Mouse (Mus musculus) heart, embryonic 10.5 days (tissue): Measurements from ENCODE around the gene Tbrg1. TPM values are rescaled to one million over a fixed set of nuclear protein-coding genes. Genes with fewer than 3 reads are reported as not detected.

Experiments
- DNase-seq: peaks from one replicate; pipeline ENCODE4 v3.0.0-alpha.2; 2017; ENCODE audit warnings: low spot score
- H3K27ac ChIP-seq: fragments of 300-500 bp; sonication (generic); 2 replicates; pipeline ENCODE4 v1.5.1; 2016; ENCODE audit warnings: mild to moderate bottlenecking
- H3K27me3 ChIP-seq: fragments of 300-500 bp; sonication (generic); 2 replicates; pipeline ENCODE4 v1.6.1; 2016; ENCODE audit warnings: mild to moderate bottlenecking; ENCODE audit not compliant: poor library complexity, insufficient read depth, severe bottlenecking
- H3K36me3 ChIP-seq: fragments of 300-500 bp; sonication (generic); 2 replicates; pipeline ENCODE4 v1.6.1; 2016; ENCODE audit warnings: mild to moderate bottlenecking, moderate library complexity
- H3K4me1 ChIP-seq: fragments of 300-500 bp; sonication (generic); 2 replicates; pipeline ENCODE4 v1.6.1; 2016; ENCODE audit warnings: mild to moderate bottlenecking
- H3K4me3 ChIP-seq: fragments of 300-500 bp; sonication (generic); 2 replicates; pipeline ENCODE4 v1.5.1; 2016; ENCODE audit warnings: mild to moderate bottlenecking, moderate library complexity
- H3K9me3 ChIP-seq: fragments of 300-500 bp; sonication (generic); 2 replicates; pipeline ENCODE4 v1.6.1; 2016; ENCODE audit warnings: mild to moderate bottlenecking, moderate library complexity
- WGBS: fragments of 180-500 bp; shearing (Covaris S2); methylation state at CpG from one replicate; pipeline ENCODE4 v1.1.7; 2016; 5-methylcytosine and 5-hydroxymethylcytosine counted together
- polyA plus RNA-seq: library from polyadenylated mRNA; unstranded; fragments of >200 nt; fragmentation: Nextera tagmentation; extraction: Ambion mirVana; gene quantifications from 2 replicates; pipeline ENCODE4 v1.2.1, GENCODE M21; 2016

Tbrg1 gene
- polyA plus RNA-seq = 200 and 203 TPM in 2 replicates

GRCm38 (mm10) chr9:37656931-37657481 is at the start of gene Tbrg1:
Gene Tbrg1, minus strand, starts transcription at chr9:37657312.
- WGBS = under 1% methylated on average over 36 of the region's 36 CpGs
- peak; percentile 95 for DNase-seq

GRCm38 (mm10) chr9:37689970-37690686 is 33.0 kb upstream of the Tbrg1 start:
- Histone ChIP-seq H3K27me3 (no peaks in the 10 kb centered on the region), H3K9me3 (no peaks in the 10 kb centered on the region), H3K27ac (no peak overlapping the region), H3K4me1 (no peaks in the 10 kb centered on the region), H3K36me3 (no peaks in the 10 kb centered on the region), H3K4me3 (no peak overlapping the region)
- WGBS = 53% methylated on average over 5 of the region's 5 CpGs
- DNase-seq = no peak

More at GRCm38 (mm10) chr9:37656931-37657481, at the start of gene Tbrg1:
- peaks cover 19% of the 10 kb centered on the region for H3K4me1 ChIP-seq
- H3K4me3 ChIP-seq = peak within 1 kb of the TSS; percentile 77
- H3K36me3 ChIP-seq = peaks cover 26% of the 10 kb centered on the region
- peak within 1 kb of the TSS; percentile 94 for H3K27ac ChIP-seq
- no peaks in the 10 kb centered on the region for H3K9me3 ChIP-seq
- H3K27me3 ChIP-seq = no peaks in the 10 kb centered on the region

GRCm38 (mm10) chr9:37687941-37688303 is 30.8 kb upstream of the Tbrg1 start:
- Histone ChIP-seq H3K27me3 (no peaks in the 10 kb centered on the region), H3K27ac (no peak overlapping the region), H3K36me3 (no peaks in the 10 kb centered on the region), H3K9me3 (no peaks in the 10 kb centered on the region), H3K4me1 (no peaks in the 10 kb centered on the region), H3K4me3 (no peak overlapping the region)
- no peak for DNase-seq
- WGBS = 44% methylated on average over 3 of the region's 3 CpGs

- WGBS = 73% methylated on average over 3 of the region's 3 CpGs
- H3K9me3 ChIP-seq = no peaks in the 10 kb centered on the region
- H3K36me3 ChIP-seq = no peaks in the 10 kb centered on the region
- no peaks in the 10 kb centered on the region for H3K4me1 ChIP-seq
- no peak for DNase-seq
- no peak overlapping the region for H3K27ac ChIP-seq
- H3K27me3 ChIP-seq = no peaks in the 10 kb centered on the region
- no peak overlapping the region for H3K4me3 ChIP-seq
Measured at GRCm38 (mm10) chr9:37687288-37687940, 30.3 kb upstream of the Tbrg1 start.

- DNase-seq = no peak
- Histone ChIP-seq H3K27ac (no peak overlapping the region), H3K4me3 (no peak overlapping the region), H3K27me3 (no peaks in the 10 kb centered on the region), H3K36me3 (no peaks in the 10 kb centered on the region), H3K4me1 (no peaks in the 10 kb centered on the region), H3K9me3 (no peaks in the 10 kb centered on the region)
- WGBS = 82% methylated on average over 1 of the region's 1 CpGs
Measured at GRCm38 (mm10) chr9:37681123-37681522, 24.0 kb upstream of the Tbrg1 start.

- Histone ChIP-seq H3K9me3 (no peaks in the 10 kb centered on the region), H3K27ac (no peak overlapping the region), H3K36me3 (no peaks in the 10 kb centered on the region), H3K4me1 (no peaks in the 10 kb centered on the region), H3K27me3 (no peaks in the 10 kb centered on the region), H3K4me3 (no peak overlapping the region)
- DNase-seq = no peak
- WGBS = 91% methylated on average over 4 of the region's 4 CpGs
Measured at GRCm38 (mm10) chr9:37675287-37675686, 18.2 kb upstream of the Tbrg1 start.

GRCm38 (mm10) chr9:37670261-37670660 is 13.1 kb upstream of the Tbrg1 start:
- WGBS = 87% methylated on average over 3 of the region's 3 CpGs
- Histone ChIP-seq H3K27ac (no peak overlapping the region), H3K4me3 (no peak overlapping the region), H3K9me3 (no peaks in the 10 kb centered on the region), H3K36me3 (no peaks in the 10 kb centered on the region), H3K27me3 (no peaks in the 10 kb centered on the region), H3K4me1 (0 out of 2 replicates have a peak, but pooled peaks cover 10% of the 10 kb centered on the region)
- DNase-seq = no peak

GRCm38 (mm10) chr9:37669678-37670077 is 12.6 kb upstream of the Tbrg1 start:
- DNase-seq = no peak
- H3K9me3 ChIP-seq = no peaks in the 10 kb centered on the region
- whole genome bisulfite sequencing = 70% methylated on average over 4 of the region's 4 CpGs
- H3K4me3 ChIP-seq = no peak overlapping the region
- peaks cover 15% of the 10 kb centered on the region; the same call in 1 of the 2 replicates for H3K4me1 ChIP-seq
- no peak overlapping the region for H3K27ac ChIP-seq
- H3K27me3 ChIP-seq = no peaks in the 10 kb centered on the region
- H3K36me3 ChIP-seq = no peaks in the 10 kb centered on the region

- no peak for DNase-seq
- peaks cover 20% of the 10 kb centered on the region for H3K4me1 ChIP-seq
- H3K9me3 ChIP-seq = no peaks in the 10 kb centered on the region
- H3K27ac ChIP-seq = no peak within 1 kb of the TSS
- H3K36me3 ChIP-seq = no peaks in the 10 kb centered on the region
- WGBS = 63% methylated on average over 6 of the region's 6 CpGs
- H3K27me3 ChIP-seq = no peaks in the 10 kb centered on the region
- no peak within 1 kb of the TSS for H3K4me3 ChIP-seq
Measured at GRCm38 (mm10) chr9:37669115-37669514, 12.0 kb upstream of the Tbrg1 start, which contains the start of gene Panx3. Gene Panx3, minus strand, starts transcription at chr9:37669235.

- Histone ChIP-seq H3K4me1 (peaks cover 24% of the 10 kb centered on the region), H3K9me3 (no peaks in the 10 kb centered on the region), H3K36me3 (no peaks in the 10 kb centered on the region), H3K4me3 (no peak overlapping the region), H3K27me3 (no peaks in the 10 kb centered on the region), H3K27ac (no peak overlapping the region)
- DNase-seq = no peak
- WGBS = 56% methylated on average over 7 of the region's 7 CpGs
Measured at GRCm38 (mm10) chr9:37666045-37666444, 8.9 kb upstream of the Tbrg1 start.

- Histone ChIP-seq H3K36me3 (no peaks in the 10 kb centered on the region), H3K9me3 (no peaks in the 10 kb centered on the region), H3K4me1 (peaks cover 24% of the 10 kb centered on the region), H3K27ac (no peak overlapping the region), H3K4me3 (no peak overlapping the region), H3K27me3 (no peaks in the 10 kb centered on the region)
- 40% methylated on average over 2 of the region's 2 CpGs for WGBS
- DNase-seq = no peak
Measured at GRCm38 (mm10) chr9:37664604-37665003, 7.5 kb upstream of the Tbrg1 start.

- WGBS = 62% methylated on average over 1 of the region's 1 CpGs
- no peaks in the 10 kb centered on the region for H3K27me3 ChIP-seq
- no peak overlapping the region for H3K4me3 ChIP-seq
- DNase-seq = no peak
- peaks cover 24% of the 10 kb centered on the region for H3K4me1 ChIP-seq
- H3K9me3 ChIP-seq = no peaks in the 10 kb centered on the region
- no peak overlapping the region for H3K27ac ChIP-seq
- no peaks in the 10 kb centered on the region for H3K36me3 ChIP-seq
Measured at GRCm38 (mm10) chr9:37663210-37663609, 6.1 kb upstream of the Tbrg1 start.

- no peak overlapping the region for H3K4me3 ChIP-seq
- WGBS = 69% methylated on average over 6 of the region's 6 CpGs
- H3K27ac ChIP-seq = no peak overlapping the region
- no peaks in the 10 kb centered on the region for H3K27me3 ChIP-seq
- peaks cover 20% of the 10 kb centered on the region for H3K4me1 ChIP-seq
- H3K36me3 ChIP-seq = peaks cover 2% of the 10 kb centered on the region; the same call in 1 of the 2 replicates
- H3K9me3 ChIP-seq = no peaks in the 10 kb centered on the region
- no peak for DNase-seq
Measured at GRCm38 (mm10) chr9:37659413-37659812, 2.3 kb upstream of the Tbrg1 start.
